Mouse (Mus musculus) cerebellum, adult (tissue): ENCODE results near the gene Fasl.

Source experiments
- ATAC-seq: cut with Nextera tagmentation; 2 replicates; pipeline ENCODE4 v1.9.2; 2017; ENCODE audit warnings: mild to moderate bottlenecking, moderate library complexity, mixed read lengths; ENCODE audit not compliant: insufficient number of reproducible peaks, low FRiP score, low TSS enrichment

Gene Fasl

DNA sequence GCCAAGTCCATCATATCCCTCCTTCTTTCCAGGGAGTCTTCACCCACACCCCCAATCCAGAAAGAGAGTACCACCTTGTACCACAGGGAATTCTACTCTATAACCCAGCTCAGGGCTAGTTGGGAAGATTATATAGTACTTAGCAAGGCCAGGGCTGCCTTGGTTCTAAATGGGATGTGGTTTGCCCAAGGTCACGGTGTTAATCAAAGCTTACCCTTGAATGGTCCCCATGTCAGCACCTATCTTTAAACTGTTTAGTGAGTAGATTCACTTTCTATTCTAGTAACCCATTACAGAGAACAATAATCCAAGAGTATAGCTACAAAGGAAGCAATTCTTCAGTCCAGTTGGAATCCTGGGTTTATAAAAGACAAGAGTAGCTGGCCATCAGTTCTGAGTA lies 23.3 kb downstream of the Fasl start:
- ATAC-seq: no peak

DNA sequence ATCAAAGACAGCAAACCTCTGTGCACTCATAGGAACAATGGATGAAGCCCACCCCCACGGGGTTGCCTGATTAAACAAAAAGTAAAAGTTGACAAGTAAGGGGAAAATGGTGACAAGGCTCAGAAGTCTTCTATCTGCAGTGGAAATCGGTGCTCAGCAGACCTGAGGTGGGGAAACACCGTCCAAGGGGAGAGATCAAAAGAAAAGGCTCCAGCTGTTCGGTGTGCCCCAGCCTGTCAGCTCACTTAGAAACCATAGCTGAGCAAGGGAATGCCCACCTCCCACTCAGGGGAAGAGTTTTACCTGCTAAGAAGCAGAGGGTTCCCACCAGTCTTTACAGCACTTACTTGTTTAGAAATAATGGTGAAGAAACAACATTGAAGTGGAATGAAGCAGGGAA lies 26.7 kb downstream of the Fasl start:
- no peak for ATAC-seq

DNA sequence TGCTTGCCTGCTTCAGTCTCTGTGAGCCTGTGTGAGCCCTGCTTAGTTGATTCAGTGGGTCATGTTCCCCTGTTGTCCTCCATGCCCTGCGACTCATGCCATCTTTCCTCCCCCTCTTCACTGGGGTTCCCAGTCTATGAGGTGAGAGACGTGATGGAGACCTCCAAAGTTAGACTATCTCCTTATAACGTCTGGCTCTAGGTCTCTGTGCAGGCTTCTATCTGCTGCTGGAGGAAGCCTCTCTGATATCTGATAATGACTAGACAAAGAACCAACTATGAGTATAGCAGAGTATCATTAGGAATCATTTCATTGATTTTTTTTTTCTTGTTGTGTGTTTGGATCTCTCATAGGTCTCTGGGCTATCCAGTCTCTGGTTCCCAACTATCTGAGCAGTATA lies 31.7 kb downstream of the Fasl start:
- ATAC-seq: no peak

DNA sequence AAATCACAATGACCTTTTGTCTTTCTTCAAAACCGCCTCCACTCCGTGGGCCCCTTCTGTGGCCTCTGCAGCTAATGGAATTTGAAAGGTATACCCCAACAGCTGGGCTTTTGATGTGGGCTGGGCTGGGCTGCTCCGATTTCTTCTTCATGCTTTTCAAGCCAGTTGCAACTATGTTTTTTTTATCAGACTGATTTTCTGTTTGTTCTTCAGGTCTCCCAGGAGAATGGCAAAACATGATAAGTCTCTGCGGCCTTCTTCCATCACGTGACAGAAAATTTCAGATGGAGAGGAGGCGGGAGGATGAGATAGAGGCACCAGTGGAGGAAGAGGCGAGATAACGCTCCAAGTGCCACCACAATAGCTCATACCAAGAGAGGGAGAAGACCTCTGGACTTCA lies 37.0 kb downstream of the Fasl start:
- no peak for ATAC-seq

DNA sequence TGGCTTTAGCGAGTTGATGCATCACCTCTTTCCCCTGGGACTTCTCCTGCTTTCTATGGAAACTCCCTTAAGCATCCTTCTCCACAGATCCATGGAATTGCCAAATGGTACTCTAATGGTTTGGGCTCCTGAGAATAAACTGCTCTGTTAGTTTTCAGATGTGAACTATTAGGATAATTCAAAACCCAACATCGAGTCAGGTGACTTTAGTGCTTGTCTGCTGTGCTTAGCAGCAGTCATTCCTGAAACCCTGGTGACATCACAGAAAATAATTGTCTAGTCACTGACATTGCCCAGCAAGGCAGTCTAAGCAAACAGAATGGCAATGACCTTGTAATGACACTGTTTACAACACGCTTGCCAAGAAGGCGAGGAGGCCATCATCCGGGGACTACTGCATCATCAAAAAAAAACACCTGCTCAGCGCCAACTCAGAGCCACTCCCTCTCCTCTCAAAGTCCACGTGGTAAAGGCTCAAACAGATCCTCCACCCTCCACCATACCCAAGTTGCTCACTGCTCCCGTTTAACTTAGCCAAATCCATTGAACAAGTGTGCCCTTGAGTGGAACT lies 37.7 kb downstream of the Fasl start:
- ATAC-seq: no peak

DNA sequence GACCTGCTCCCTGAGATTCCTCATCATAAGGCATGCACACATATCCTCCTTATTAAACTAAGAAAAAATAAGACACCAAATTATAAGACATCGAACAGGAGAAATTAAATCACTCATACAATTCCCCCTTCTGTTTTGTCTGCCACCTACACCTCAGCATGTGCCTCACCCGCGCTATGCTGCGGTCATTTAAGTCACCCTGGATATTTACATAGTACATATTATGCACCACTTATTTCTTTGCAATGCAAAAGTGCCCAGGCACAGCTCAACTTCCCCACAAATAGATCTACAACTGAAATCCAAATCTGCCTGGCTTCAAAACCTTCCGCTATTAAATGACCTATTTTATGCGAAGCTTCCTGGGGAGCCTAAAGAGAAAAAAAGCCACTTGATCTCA lies 39.6 kb downstream of the Fasl start:
- ATAC-seq: no peak

DNA sequence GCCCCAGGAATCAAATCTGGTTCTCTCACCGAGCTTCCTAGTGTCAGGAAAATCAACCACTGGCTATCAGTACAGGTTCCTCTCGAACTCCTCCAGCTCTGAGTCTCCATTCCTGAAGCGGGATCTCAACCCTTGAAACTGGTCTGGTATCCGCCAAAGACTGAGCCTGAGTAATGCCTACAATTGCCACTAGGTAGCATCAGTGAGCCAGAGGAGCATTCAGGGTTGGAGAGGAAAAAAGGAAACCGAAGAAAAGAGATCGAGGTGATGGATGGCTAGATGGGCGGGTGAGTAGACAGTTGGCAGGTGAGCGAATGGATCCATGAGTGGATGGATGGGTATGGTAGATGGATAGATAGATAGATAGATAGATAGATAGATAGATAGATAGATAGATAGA lies 40.2 kb downstream of the Fasl start:
- ATAC-seq: no peak

DNA sequence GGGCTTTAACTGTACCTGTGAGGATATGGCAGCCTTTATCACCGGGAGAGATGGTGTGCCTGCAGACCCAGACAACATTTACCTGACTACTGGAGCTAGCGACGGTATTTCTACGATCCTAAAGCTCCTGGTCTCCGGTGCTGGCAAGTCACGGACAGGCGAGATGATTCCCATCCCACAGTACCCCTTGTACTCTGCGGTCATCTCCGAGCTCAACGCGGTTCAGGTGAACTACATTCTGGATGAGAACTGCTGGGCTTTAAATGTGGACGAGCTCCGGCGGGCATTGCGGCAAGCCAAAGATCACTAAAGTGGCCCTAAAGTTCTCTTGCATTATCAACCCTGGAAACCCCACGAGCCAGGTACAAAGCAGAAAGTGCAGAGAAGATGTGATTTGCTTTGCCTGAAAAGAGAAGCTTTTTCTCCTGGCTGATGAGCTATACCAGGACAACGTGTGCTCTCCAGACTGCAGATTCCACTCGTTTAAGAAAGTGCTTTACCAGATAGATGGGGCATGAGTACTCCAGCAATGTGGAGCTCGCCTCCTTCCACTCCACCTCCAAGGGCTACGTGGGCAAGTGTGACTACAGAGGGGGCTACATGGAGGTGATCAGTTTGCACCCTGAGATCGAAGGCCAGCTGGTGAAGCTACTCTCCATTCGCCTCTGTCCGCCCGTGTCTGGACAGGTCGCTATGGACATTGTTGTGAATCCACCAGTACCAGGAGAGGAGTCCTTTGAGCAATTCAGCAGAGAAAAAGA lies 41.6 kb downstream of the Fasl start:
- ATAC-seq: no peak

DNA sequence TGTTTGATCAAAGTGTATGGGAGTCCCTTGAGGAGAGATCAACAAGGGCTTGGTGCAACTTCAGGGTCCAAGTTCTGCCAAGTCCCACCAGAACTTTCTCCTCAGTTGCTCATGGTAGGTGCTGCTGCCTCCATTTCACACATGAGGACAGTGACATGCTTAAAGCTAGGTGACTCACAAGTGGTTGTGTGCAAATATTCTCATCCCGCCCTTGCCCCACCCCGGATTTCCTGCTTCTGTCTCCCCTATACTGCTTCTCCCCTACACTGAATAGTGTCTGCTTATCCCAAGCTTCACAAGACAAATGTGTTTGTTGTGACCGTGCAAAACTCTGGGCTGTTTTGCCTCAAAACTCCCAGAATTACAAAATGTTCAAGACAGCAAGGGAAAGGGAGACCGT lies 43.4 kb downstream of the Fasl start:
- ATAC-seq: no peak

DNA sequence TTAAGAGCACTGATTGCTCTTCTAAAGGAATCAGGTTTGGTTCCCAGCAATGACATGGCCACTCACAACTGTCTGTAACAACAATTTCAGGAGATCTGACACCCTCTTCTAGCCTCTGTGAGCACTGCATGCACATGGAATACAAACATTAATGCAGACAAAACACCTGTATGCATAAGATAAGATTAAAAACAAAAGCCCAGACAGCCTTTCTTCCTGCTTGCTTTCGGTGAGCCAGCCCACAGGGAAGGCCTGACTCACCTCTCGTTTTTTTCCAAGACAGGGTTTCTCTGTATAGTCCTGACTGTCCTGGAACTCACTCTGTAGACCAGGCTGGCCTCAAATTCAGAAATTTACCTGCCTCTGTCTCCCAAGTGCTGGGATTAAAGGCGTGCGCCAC lies 44.1 kb downstream of the Fasl start:
- ATAC-seq: no peak

DNA sequence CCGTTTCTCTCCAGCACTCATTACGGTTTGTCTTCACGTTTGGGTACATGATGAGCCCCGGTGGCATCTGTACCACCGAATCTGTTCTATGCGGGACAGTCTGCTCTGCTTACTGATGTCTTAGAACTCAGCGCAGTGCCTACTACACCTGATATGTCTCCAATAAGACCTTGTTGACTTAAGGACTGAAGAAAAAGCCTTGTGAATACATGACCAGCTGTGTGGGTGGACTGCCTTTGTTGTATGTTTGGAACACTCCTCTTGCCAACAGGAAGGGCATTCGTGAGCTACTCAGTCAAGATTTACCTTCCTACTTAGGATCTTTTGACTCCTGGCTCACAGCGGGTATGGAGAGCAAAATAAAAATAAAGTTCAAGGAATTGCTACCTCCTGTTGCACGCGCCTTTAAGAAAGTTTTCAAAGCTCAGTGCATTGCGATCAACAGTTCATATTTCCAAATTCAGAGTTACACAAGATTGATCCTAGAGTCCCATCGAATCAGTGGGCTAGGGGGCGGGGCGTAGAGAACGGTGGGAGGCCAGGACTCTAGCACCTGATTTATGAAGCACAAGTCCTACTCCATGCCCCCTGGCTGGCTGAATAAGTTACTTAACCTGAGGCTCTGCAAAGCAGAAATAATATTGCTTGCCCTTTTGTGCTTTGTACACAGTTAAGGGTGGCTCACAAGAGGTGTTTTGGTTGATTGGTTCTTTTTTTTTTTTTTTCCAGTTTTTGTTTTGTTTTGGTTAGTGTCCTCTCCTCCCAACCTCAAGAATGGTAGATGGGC lies 45.6 kb downstream of the Fasl start:
- ATAC-seq: no peak

DNA sequence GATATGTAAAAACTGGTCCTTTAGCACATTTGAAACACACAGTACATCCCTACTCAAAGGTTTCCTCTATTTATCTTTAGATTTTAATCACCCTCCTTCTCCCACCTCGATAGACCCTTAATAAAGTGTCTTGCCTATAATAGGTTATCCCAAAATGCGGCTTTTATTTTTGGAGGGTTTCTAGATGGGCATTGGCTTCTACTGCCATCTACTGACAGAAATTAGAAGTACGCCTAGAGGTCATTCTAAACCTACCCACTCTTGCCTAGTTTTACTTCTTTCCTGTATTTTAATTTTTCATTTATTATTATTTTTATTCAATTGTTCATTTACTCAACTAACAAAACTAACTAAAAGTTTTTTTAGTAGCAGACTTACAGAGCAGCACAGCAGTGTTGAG lies 51.4 kb downstream of the Fasl start:
- ATAC-seq: no peak

DNA sequence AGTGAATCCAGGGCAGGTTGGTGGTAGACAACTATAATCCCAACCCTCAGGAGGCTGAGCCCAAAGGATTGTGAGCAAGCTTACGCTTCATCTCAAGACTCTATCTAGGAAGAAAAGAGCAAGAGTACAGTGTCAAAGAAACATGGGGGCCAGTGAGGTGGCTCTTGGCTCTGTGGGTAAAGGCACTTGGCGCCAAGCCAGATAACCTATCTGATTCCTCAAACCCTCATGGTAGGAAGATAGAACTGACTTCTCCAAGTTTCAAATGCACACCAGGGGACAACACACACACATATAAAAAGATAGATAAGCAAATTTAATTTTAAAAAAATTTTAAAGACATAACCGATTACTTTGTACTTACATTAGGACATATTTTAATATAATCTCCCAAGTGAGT lies 52.0 kb downstream of the Fasl start:
- no peak for ATAC-seq

DNA sequence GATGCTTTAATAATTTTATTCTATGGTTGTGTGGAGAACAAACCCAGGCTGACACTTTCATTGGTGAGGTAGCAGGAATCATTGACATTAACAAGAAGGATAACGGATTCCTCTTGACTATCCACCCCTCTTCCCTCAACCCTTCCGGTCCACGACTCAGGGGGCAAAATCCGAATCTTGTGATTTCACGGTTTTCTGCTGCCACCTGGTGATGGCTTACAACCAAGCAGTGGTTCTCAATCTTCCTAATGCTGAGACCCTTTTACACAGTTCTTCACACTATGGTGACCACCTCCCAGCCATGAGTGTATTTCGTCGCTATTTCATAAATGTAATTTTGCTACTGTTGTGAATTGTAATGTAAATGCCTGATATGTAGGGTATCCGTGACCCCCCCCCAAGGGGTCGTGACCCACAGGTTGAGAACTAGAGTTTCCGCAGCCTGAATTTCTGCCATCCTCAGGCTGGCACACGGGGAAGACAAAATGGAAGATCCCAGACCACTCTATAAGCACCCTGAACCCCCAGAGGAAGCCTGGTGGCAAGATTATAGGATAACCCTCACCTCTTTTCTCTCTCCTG lies 52.7 kb downstream of the Fasl start:
- ATAC-seq: no peak

DNA sequence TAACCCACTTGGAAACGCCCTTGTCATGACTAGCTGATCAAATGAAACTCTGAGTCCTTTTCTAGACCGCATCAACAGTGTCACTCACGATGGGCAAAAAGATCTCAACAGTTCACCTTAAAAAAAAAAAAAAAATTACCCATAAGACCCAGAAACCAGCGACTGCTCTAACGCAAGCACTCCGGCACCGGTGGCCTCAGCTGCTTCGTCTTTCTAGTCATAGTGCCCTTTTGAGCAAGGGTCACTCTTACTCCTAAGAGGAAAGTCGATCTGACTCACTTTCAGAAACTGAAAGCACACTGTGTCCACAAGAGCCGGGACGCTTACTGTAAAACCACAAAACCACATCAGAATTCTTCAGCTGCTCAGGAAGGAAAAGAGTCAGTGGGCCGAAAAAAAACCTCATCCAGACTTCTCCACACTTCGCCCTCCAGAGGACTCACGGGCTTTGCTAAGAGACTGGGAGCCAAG lies 53.5 kb downstream of the Fasl start:
- ATAC-seq: no peak

DNA sequence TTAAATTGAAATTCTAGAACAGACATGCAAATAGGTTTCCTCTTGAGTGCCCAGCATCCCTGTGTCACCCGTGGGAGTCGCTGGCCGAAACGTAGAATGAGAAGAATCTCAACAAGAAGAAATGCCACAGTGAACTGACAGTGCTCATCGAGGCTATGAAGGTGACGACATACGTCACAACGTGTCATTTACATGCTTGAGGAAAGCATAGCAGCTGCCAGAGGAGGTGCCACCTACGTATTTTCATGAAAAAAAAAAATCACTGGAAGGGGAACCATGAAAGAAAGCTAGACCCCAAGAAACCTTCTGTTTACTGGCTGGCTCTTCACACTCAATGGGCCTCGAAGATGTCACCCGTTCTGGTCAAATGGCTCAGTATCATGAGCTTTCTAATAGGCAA lies 54.0 kb downstream of the Fasl start:
- no peak for ATAC-seq
